In genomic region chr13:99970089-99970488, GRCm38 (mm10) we compare ENCODE assay signal across 25 mouse cellular contexts.
"Had no signal": no experiment of that assay in that cellular context is flagged by ENCODE, and none has a peak within 500 bp of the region (broad histone marks: within the 10 kb centered on the region; RNA-seq: fewer than 3 reads in every experiment).

No protein-coding gene starts in this region.

- H3K4me3 ChIP-seq: embryonic facial prominence, embryonic 10.5 days; embryonic facial prominence, embryonic 12.5 days; embryonic facial prominence, embryonic 13.5 days; embryonic facial prominence, embryonic 15.5 days; erythroblast, embryonic 14.5 days; forebrain, embryonic 10.5 days; forebrain, embryonic 15.5 days; gastrocnemius, adult 2 months; heart, adult 2 months; heart, embryonic 10.5 days had no signal

- H3K9ac ChIP-seq: embryonic facial prominence, embryonic 12.5 days; embryonic facial prominence, embryonic 13.5 days; embryonic facial prominence, embryonic 15.5 days; forebrain, embryonic 15.5 days; forebrain, postnatal 0 days had no signal

- H3K27ac ChIP-seq: embryonic facial prominence, embryonic 10.5 days; embryonic facial prominence, embryonic 12.5 days; embryonic facial prominence, embryonic 13.5 days; embryonic facial prominence, embryonic 15.5 days; forebrain, embryonic 10.5 days; forebrain, embryonic 15.5 days; gastrocnemius, adult 2 months; heart, adult 2 months; heart, embryonic 10.5 days had no signal

- H3K4me1 ChIP-seq: embryonic facial prominence, embryonic 10.5 days; embryonic facial prominence, embryonic 12.5 days; embryonic facial prominence, embryonic 13.5 days; embryonic facial prominence, embryonic 15.5 days; forebrain, embryonic 10.5 days; forebrain, embryonic 15.5 days; heart, embryonic 10.5 days had no signal

- H3K27me3 ChIP-seq: embryonic facial prominence, embryonic 12.5 days; embryonic facial prominence, embryonic 13.5 days; embryonic facial prominence, embryonic 15.5 days; forebrain, embryonic 15.5 days had no signal

- DNase-seq: cerebellum, adult 8-10 months; cerebellum, adult 9-11 months; cerebellum, postnatal 10 days; cerebellum, postnatal 14 days; cerebellum, postnatal 25 days; cerebellum, postnatal 36 days; embryo, embryonic 11 days; forebrain, postnatal 0 days; gastrocnemius, adult 2 months; gastrocnemius, postnatal 10 days; gastrocnemius, postnatal 14 days; gastrocnemius, postnatal 36 days; heart, adult 18-20 months; heart, adult 2 months had no signal

- H3K9me3 ChIP-seq: embryonic facial prominence, embryonic 10.5 days; embryonic facial prominence, embryonic 12.5 days; embryonic facial prominence, embryonic 13.5 days; embryonic facial prominence, embryonic 15.5 days; forebrain, embryonic 10.5 days; forebrain, embryonic 15.5 days; heart, embryonic 10.5 days had no signal

- H3K4me2 ChIP-seq: embryonic facial prominence, embryonic 12.5 days; embryonic facial prominence, embryonic 13.5 days; embryonic facial prominence, embryonic 15.5 days; forebrain, embryonic 15.5 days; heart, embryonic 11.5 days had no signal

- ATAC-seq: forebrain, embryonic 14.5 days; forebrain, embryonic 15.5 days; forebrain, embryonic 16.5 days; forebrain, postnatal 0 days had no signal
